In genomic region chr13:111936081-111936857, GRCm38 (mm10) we compare ENCODE assay signal across 8 mouse cellular contexts.
DNase-seq lines count a peak whose midpoint lies in the region; ATAC-seq and TF ChIP-seq lines count a peak whose summit lies in the region.

No protein-coding gene starts in this region.

- 77% methylated on average over 9 of the region's 9 CpGs for WGBS in forebrain, embryonic 13.5 days
- WGBS in forebrain, embryonic 14.5 days = 75% methylated on average over 9 of the region's 9 CpGs

- no peak overlapping the region for H3K27ac ChIP-seq in forebrain, embryonic 13.5 days
- H3K27ac ChIP-seq in forebrain, embryonic 14.5 days (ENCODE audit: low read depth, low read length) = no peak overlapping the region
- H3K27ac ChIP-seq in gastrocnemius, adult 2 months = peak overlapping the region; percentile 53

- intact Hi-C loops in gastrocnemius, adult 2 months (cut with DNase I) = loop anchor here (10.0 kb wide), 1 partner anchor 121 kb away; no protein-coding TSS in a partner anchor
- intact Hi-C loops in left cerebral cortex, postnatal 36 days (cut with DNase I) = no loop called here

- no peak for TF ChIP-seq CTCF in gastrocnemius, adult 2 months (IDR thresholded peaks at IDR 0.05)

- no peak overlapping the region for H3K4me3 ChIP-seq in forebrain, embryonic 13.5 days
- H3K4me3 ChIP-seq in forebrain, embryonic 14.5 days (ENCODE audit: low read depth, low read length) = no peak overlapping the region
- peak overlapping the region; percentile 18 for H3K4me3 ChIP-seq in gastrocnemius, adult 2 months

- no peaks in the 10 kb centered on the region for H3K9me3 ChIP-seq in forebrain, embryonic 13.5 days (replicated peaks)
- H3K9me3 ChIP-seq in forebrain, embryonic 14.5 days (replicated peaks; ENCODE audit: control insufficient read depth, low read length) = no peaks in the 10 kb centered on the region

- no peaks in the 10 kb centered on the region for H3K36me3 ChIP-seq in forebrain, embryonic 13.5 days (ENCODE audit: poor library complexity, severe bottlenecking)
- no peaks in the 10 kb centered on the region for H3K36me3 ChIP-seq in forebrain, embryonic 14.5 days (ENCODE audit: control insufficient read depth, insufficient read depth, low read length)

- no peak overlapping the region for H3K4me2 ChIP-seq in forebrain, embryonic 13.5 days
- no peak overlapping the region for H3K4me2 ChIP-seq in forebrain, embryonic 14.5 days (ENCODE audit: low read length)

- peaks cover 6% of the 10 kb centered on the region; the same call in 1 of the 2 replicates for H3K4me1 ChIP-seq in forebrain, embryonic 13.5 days
- H3K4me1 ChIP-seq in forebrain, embryonic 14.5 days (ENCODE audit: control insufficient read depth, insufficient read depth, low read length) = no peaks in the 10 kb centered on the region

- DNase-seq in forebrain, embryonic 14.5 days (ENCODE audit: low spot score) = no peak
- peak; percentile 80 for DNase-seq in ZHBTc4 (ENCODE audit: low read depth, low spot score)
- peak; percentile 78 for DNase-seq in gastrocnemius, adult 2 months
- peak; percentile 81 for DNase-seq in induced T-regulatory cell, adult 2 months (ENCODE audit: low read depth)
- DNase-seq in left cerebral cortex, postnatal 36 days (ENCODE audit: low spot score in 2 of 2) = peak; percentile 7 to 19
- peak; percentile 9 for DNase-seq in ovary, postnatal 14 days (ENCODE audit: low spot score)
- DNase-seq in thymus, postnatal 36 days = peak; percentile 48 to 50

- H3K27me3 ChIP-seq in forebrain, embryonic 13.5 days = no peaks in the 10 kb centered on the region
- no peaks in the 10 kb centered on the region for H3K27me3 ChIP-seq in forebrain, embryonic 14.5 days (replicated peaks; ENCODE audit: control insufficient read depth, insufficient read depth, low read length)

- 0 out of 2 replicates have a peak, but pooled peaks have one; percentile 8 for ATAC-seq in forebrain, embryonic 13.5 days
- no peak; the same call in 1 of the 2 replicates for ATAC-seq in forebrain, embryonic 14.5 days

- no peak overlapping the region for H3K9ac ChIP-seq in forebrain, embryonic 13.5 days
- H3K9ac ChIP-seq in forebrain, embryonic 14.5 days (ENCODE audit: low read length) = no peak overlapping the region
